ENCODE assay signal across 8 mouse cellular contexts in the genomic region with DNA sequence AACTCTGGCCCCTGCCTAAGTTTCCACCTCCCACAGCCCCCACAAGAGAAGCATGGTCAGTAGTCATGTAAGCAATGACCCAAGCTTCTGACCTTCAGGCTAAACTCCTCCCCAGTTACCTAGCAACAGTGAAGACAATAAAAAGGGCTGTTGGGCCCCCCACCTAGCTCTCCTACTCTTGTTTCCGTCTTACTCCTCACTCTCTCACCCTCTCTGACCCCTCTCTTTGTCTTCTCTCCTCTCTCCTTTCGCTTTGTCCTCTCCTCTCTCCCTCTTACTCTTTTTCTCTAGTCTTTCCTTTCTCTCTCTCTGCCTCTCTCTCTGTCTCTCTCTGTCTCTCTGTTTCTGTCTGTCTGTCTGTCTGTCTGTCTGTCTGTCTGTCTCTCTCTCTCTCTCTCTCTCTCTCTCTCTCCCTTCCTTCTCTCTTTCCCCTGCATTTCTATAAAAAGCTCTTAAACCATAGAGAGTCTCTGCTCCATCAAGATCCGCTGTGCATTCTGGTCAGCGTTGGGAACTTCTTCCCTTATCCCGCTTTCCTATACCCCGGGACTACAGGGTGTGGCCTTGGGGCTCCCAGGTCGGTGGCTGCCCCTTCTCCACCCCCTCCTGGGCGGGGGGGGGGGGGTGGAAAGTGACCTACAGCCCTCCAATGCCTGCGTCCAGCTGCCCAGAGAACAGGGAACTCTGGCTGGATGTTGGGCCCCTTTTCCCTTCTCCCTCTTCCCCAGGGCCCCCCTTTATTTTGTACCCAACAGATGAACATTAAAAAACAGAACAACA. TPM values are rescaled to one million over a fixed set of nuclear protein-coding genes. Genes with fewer than 3 reads are reported as not detected.
"Had no signal": no experiment of that assay in that cellular context is flagged by ENCODE, and none has a peak within 500 bp of the region (broad histone marks: within the 10 kb centered on the region; RNA-seq: fewer than 3 reads in every experiment).

No protein-coding gene starts in this region.

RNA-seq across cellular contexts. Expression of gene Sgo2b, which starts 18.8 kb away (rescaled TPM):
- polyA plus RNA-seq: limb, embryonic 13.5 days; liver, embryonic 12.5 days; liver, embryonic 15.5 days; lung, embryonic 15.5 days; midbrain, embryonic 14.5 days; neural tube, embryonic 13.5 days; stomach, embryonic 15.5 days; thymus, postnatal 0 days had no signal
